Mouse (Mus musculus) layer of hippocampus, adult 9-10 months (tissue): ENCODE measurements around the gene Efhc1.

ENCODE experiments used
- DNase-seq: peaks from one replicate; pipeline ENCODE4 v3.0.0; 2022; ENCODE audit warnings: low spot score

Efhc1 gene

GRCm38 (mm10) chr1:21007941-21008701 is 56.7 kb downstream of the Efhc1 start:
- no peak for DNase-seq

GRCm38 (mm10) chr1:21008891-21009290 is 57.5 kb downstream of the Efhc1 start:
- no peak for DNase-seq

- DNase-seq = no peak
Measured at GRCm38 (mm10) chr1:21010282-21010800, 58.9 kb downstream of the Efhc1 start.

DNA sequence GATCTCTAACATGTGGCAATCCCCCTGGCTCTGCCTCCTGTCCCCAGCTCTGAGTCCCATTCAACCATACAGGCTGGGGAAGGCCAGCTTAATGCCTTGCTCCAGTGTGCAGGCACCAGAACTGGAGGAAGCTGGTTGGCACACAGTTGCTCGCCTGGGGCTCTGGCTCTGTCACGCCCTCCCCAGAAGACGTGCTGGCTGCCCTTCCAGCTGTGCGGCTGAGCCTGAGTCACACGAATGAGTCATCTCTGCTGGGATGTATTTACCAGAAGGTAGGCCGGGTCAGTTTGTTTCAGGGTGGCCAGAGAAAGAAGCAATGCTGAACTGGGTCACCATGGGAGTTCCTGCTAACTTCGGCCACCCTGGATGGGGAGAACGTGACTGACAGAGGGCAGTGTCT is 63.0 kb downstream of the Efhc1 start:
- DNase-seq = no peak

DNA sequence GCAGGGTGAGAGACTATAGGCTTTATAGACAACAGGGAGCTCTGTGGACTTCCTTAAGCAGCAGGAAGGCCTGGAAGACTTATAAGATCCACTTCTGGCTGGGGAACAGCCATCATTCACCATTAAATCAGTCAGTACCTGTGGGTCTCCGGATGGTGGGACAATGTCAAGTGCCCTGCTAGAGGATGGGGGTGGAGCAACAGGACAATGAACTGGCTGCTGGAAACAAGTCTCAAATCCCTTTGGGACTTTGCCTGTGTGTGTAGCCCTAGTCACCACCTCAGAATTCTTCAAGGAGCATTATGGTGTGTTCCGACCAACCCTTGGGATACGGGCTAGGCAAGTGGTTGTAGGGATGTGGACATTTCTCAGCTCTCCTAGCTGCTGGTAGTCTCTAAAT is 71.7 kb downstream of the Efhc1 start:
- no peak for DNase-seq

GRCm38 (mm10) chr1:21025203-21025602 is 73.8 kb downstream of the Efhc1 start:
- no peak for DNase-seq

- no peak for DNase-seq
Measured at GRCm38 (mm10) chr1:21026534-21026933, 75.1 kb downstream of the Efhc1 start.

DNA sequence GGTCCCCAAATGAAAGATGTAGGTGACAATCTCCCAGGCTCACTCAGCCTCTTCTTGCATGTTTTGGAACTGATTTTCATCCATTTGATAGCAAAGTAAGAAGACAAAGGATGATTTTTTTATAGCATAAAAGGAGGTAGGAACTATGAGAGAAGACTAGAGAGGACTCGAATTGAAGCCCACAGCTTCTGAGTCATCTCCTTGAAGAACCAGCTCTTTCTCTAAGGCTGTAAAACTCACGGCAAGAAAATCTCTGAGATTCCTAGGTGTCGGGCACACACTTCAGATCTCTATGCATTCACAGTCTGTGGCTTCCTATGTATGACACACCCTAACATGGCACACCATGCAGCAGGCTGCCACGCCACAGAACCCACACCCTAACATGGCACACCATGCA is 77.6 kb downstream of the Efhc1 start:
- no peak for DNase-seq

DNA sequence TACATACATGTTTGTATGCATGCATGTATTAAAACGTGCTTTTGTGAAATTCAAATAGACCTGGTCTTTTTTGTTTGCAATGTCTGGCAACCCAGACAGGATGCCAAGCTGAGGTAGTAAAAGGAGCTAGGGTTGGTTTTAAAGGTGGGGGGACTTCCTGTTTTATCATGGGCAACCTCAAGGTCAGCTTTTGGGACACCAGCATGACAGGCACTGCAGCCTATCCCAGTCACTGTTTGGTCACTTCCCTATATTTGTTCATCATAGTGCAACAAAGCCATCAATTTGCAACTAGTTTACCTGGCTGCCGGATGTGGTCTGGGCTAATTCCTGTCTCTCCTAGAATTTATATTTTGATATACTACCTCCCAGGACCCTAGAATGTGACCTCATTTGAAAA is 80.2 kb downstream of the Efhc1 start:
- DNase-seq = no peak

DNA sequence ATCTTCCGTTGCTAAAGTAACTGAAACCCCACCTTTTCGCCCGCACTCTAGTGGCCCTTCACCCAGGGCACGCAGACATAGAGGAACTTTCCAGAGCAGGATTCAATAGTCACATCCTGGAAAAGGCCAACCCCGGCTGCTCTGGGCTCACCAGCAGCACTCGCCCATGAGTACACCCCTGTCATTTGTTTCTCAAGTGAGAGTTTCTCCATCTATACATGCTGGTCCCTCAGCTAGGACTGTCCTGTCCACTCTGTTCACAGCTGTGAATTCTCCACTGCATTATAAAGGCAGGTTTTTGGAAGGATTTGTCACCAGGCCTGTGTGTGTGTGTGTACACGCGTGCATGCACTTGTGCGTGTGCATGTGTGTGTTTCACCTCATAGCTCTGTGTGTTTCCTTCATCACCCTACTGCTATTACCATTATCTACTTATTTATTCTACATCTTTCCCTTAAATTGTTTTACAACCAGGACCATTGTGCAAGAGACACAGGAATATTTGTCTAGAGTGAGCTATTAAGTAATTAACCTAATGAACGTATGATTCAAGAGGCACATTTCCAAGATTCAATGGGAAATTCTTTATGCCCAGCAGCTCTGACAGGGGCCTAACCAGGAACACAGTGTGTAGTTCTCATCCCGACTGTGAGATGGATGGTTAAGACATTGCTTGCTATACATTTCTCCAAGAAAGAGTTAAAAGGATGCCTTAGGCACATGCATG is 81.8 kb downstream of the Efhc1 start:
- no peak for DNase-seq

DNA sequence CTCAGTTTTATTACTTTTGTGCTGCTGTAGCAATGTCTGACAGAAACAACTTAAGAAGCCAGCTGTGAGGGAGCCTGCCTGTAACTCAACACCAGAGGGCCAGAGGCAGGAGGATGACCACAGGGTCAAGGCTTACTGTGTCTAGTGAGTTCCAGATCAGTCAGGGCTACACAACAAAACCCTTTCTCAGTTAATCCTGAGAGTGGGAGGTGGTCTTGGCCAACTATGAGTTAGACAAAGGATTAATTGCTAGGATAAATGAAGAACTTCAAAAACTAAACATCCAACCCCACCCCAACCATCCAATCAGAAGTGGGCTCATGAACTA is 82.3 kb downstream of the Efhc1 start:
- DNase-seq = no peak

DNA sequence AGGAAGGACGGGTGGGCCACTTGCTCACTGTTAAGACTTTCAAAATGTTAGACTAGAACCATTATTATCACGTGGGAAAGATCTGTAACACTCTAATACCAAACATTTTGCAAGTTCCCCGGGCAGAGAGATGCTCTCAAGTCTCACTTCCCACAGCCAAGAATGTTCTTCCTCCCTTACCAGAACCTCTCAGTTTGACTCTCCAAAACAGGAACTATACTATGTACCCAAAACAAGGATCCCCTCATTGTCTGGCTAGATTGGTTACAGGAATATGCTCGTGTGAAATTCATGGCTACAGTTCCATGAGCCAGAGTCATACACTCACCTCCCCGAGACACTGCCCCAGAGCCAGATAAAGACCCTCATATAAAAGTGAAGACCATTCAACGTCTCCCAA is 84.5 kb downstream of the Efhc1 start:
- DNase-seq = no peak

GRCm38 (mm10) chr1:21037881-21038601 is 86.6 kb downstream of the Efhc1 start:
- no peak for DNase-seq

DNA sequence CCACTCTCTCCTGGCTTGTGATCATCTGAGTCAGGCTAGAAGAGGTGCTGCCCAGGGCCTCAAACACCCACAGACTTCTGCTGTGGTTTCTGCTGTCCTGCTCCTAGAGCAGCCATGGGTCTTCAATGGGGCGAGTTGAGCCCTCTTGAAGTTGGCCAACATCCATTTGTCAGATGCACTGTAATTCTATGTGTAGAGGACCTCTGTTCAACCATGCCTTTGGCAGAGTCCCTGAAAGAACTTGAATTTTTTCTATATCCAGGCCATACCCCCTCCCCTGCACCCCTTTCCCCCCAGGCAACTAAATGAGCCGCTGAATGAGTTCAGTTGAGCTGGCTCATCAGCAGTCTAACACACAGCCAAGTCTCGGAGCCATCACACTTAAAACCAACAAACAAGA is 88.1 kb downstream of the Efhc1 start:
- DNase-seq = no peak

- no peak for DNase-seq
Measured at GRCm38 (mm10) chr1:21040173-21040572, 88.7 kb downstream of the Efhc1 start.
